Mouse (Mus musculus) embryonic fibroblast, embryonic 13.5 days (primary cell): ENCODE measurements around the gene Sh2b1.

Source experiments
- CTCF ChIP-seq: IDR thresholded peaks from 2 replicates; pipeline ENCODE4 v1.5.1; 2011; ENCODE audit warnings: mild to moderate bottlenecking, control low read depth, low read length, moderate library complexity, borderline replicate concordance; ENCODE audit not compliant: insufficient read depth
- POLR2A ChIP-seq: IDR thresholded peaks from 2 replicates; pipeline ENCODE4 v1.6.1; 2011; ENCODE audit warnings: low read depth, mild to moderate bottlenecking, control low read depth, low read length, moderate library complexity

DNA sequence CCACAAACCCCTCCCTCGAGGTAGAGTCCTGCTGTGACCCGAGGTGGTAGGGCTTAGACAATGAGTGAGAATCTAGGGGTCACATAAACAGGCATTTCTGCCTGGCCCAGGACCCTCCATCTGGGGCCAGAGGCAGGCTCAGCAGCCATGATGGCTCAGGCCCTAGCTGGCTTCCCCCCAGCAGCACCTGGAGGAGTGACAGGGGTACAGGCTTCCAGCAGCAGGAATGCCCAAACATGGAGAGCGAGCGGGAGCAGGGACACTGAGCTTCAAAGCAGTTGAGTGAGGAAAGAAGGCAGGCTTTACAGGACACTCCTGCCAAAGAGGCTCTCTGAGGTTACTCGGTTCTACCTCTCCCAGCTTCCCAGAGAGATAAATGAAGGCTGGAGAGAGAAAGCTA lies 10.4 kb downstream of the Sh2b1 start:
- TF ChIP-seq POLR2A = no peak
- TF ChIP-seq CTCF = no peak
